Mouse (Mus musculus) left cerebral cortex, adult 9 months (tissue): ENCODE data around the gene Ikbke.

Experiments
- DNase-seq, 2 experiments: peaks; one replicate each; pipeline ENCODE4 v3.0.0; 2022; ENCODE audit warnings: low spot score in 2 of 2

The Ikbke gene

GRCm38 (mm10) chr1:131239576-131240193, 39.7 kb downstream of the Ikbke start:
- DNase-seq, result no peak

GRCm38 (mm10) chr1:131238931-131239381, 40.5 kb downstream of the Ikbke start:
- peak in 1 of 2 experiments; percentile 18 for DNase-seq

- no peak for DNase-seq
Observed at GRCm38 (mm10) chr1:131236077-131236476, 43.3 kb downstream of the Ikbke start.

- no peak for DNase-seq
Observed at GRCm38 (mm10) chr1:131233527-131233926, 45.9 kb downstream of the Ikbke start.

GRCm38 (mm10) chr1:131228659-131229058, 50.7 kb downstream of the Ikbke start:
- DNase-seq, result no peak

DNA sequence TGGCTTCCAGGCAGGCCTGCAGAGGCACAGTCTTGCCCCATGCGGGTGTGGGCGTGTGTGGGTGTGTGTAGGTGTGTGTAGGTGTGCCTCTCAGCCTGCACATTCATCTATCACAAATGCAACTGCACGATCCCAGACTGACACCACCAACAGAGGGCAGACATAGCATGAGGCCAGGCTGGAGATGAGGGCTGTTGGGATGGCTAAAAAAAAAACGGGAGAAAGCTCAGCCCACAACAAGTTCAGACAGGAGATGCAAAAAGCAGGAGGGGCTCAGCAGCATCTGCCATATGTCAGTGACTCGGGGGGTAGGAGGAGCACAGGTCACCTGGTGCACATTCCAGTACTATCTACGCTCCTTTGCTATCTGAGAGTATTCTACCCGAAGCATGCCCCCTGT, 51.2 kb downstream of the Ikbke start:
- no peak for DNase-seq

DNA sequence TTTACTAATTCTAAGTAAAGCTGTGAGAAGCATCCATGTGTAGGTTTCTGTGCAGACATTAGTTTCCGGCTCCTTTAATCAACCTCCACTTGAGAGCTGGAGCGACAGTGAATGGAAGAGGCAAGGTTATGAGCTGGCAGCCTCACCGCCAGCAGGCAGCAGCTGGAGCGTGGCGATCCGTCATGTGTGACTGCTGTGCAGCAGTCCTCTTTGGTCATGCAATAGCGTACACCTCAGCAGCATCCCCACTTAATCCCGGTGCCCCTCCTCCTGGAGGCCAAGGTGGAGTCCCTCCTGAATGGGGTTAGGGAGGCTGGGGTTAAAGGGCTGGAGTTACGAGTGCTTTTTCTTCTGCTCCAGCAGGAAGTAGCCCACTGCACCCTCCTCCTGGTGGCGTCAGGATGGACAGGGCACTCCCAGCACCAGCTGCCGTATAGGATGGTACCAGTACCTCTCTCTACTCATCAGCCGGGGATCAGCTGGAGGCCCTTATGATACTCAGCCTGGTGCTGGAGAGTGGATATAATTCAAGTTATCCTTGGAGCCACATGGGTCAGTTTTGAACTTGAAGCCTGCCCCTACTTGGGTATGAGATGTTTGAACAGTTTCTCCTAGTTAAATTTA, 54.4 kb downstream of the Ikbke start:
- DNase-seq, result no peak

DNA sequence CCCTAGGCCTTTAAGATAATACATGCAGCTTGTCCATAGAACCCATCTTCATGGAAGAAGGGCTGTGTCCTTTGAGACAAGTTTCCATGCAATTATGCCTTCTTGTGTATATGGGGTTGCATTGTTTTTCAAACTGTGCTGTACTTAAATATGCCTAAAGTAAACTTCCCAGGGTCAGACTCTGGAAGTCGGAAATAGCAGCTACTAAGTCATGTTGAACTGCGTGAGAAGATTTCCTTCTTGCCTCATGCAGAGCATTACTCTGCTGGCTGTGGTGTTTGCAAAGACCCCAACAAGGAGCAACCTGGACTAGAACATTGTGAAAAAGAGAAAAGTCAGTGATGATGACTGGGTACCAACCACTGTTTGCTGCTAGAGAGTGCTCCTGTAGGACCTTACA, 56.1 kb downstream of the Ikbke start:
- no peak for DNase-seq

- DNase-seq, result no peak
Observed at GRCm38 (mm10) chr1:131221822-131222590, 57.4 kb downstream of the Ikbke start.

- no peak for DNase-seq
Observed at GRCm38 (mm10) chr1:131218933-131219332, 60.5 kb downstream of the Ikbke start.

DNA sequence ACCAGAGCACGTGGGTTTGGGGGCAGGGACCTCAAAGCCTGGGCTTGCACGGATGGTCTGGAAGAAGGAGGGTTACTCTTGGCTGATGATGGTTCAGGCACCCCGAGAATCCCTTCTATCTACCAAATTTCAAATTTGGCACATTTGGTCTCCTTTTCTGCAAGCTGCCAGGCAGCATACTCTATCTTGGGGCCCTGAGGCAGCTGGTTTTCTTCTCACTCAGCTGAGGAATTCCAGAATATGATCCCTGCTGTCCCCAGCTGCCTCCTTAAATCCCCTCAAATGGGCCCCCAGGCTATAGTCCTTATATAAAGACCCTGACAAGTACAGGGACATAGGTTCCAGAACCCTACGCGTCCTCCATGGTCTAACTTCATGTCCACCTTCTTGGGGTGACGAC, 66.0 kb downstream of the Ikbke start:
- DNase-seq, result no peak

DNA sequence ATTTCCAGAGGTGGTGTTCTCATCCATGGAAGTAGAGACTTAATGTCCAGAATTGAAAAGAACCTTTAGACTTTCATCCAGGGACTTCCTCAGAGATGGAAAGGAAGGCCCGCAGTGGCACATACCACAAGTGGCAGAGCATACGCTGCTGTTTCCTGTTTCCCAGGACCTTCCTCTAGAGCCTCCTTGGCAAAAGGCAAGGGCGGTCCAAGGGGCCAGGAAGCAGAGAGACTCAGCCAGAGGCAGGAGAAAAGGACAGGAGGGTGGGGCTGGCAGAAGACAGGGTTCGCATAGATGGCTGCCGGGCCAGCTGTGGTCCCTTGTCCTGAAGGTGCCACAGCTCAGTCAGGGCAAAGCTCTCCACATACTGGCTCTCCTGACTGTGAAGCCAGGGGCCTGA, 66.5 kb downstream of the Ikbke start:
- no peak for DNase-seq

DNA sequence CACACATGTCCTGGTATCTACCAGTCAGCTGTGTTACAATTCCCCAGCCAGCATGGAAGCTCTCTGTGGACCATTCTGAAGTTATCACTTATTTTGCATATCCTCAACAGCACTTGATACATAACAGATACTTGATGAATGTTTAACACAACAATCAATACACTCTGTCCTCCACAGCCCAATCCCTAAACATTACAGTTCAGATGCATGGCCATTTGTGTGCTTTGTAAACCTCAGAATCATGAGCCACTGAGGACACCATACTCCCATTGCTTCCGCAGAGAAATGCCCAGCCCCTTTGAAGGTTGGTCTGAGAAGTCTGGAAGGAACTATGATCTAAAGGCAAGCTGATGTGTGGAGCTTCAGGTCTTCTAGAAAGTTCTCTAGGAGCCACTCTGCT, 67.8 kb downstream of the Ikbke start:
- no peak for DNase-seq

DNA sequence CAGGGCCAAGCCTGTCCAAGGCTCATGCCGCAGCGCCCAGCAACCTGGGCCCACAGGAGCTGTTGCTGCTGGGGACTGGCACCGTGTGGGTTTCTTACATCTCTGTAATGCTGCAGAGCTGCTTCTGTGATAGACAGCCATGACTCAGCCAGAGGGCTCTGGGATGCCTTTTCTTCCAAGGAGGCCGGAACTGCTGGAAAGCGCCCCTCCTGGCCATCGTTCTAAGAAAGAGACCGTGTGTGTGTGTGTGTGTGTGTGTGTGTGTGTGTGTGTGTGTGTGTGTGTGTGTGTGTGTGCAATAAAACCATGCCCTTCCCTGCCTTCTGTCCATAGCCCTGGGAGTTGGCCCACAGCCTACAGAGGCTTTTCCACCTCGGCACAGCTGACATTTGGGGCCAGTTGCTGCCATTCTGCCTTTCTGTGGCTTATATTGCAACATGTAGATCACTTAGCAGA, 69.4 kb downstream of the Ikbke start:
- DNase-seq, result peak in 1 of 2 experiments; percentile 30

DNA sequence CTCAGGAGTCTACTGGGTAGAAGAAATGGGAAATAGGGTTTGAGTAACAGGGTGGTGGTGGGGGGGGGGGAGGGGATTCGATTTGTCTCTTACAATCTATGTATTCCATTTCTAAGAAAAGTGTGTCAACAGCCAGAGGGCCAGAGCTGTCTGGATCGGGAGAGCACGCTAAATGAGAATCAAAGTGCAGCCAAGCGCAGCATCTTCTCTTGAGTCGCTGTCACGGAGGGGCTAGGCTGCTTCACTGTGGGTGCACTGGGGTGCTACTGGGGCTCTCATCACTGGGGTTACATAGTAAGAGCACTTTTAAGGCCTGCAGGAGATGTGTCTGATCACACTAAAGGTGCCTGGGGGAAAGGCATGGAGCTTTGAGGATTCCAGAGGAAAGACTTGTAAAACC, 70.6 kb downstream of the Ikbke start:
- no peak for DNase-seq

GRCm38 (mm10) chr1:131208081-131208480, 71.3 kb downstream of the Ikbke start:
- DNase-seq, result no peak

DNA sequence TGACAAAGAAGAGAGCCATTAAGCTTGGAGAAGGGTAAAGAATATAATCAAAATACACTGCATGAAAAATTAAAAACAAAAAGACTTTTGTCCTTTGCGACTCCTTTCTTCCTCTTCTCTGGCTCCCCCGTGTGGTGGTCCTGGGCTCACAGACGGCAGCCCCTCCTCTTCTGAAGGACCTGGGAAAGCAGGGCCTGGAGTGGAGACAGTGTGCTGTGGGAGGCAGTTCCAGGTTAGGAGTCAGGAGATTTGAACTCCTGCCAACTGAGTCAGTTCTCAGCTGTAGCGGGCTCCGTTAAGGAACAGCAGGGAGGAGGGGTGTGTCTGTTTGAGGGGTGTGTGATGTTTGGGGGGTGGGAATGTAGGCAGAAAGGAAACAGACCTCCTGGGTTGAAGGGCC, 71.9 kb downstream of the Ikbke start:
- no peak for DNase-seq

DNA sequence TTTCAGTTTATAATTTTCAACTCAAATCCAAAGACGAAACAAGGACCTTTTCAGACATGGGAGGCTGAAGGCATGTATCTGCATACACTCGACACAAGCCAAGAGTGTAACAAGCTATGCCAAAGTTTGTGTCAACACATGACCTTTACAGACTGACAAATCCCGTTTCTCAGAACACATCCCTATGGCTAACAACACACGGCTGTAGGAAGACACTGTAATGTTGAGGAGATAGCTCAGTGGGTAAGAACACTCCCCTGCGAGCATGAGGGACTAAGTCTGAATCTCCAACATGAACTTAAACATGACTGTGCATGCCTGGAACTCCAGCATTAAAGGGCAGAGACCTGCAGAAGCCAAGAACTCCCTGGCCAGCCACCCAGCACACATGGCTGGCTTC, 73.1 kb downstream of the Ikbke start:
- no peak for DNase-seq

DNA sequence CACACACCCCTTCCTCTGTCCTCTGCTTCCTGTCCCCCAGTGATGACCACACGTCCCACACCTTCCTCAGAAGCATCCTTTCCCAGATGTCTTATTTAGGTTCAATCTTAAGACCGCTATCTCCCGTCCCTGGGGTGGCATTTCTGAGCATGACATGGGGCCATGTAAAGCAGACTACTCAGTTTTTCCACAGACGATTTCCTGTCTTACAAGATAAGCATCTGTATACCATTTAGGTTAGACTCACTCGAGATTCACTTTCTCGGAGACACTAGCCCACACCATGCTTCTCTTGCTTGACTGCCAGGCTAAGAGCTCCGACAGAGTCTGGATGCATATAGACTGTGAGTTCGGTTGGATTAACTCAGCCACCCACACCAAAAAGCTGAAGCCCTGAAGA, 74.9 kb downstream of the Ikbke start:
- no peak for DNase-seq
